Mouse (Mus musculus) lung, postnatal 0 days (tissue): Measurements from ENCODE around the gene Ppp3ca.

ENCODE experiments used
- CTCF ChIP-seq: IDR thresholded peaks from 2 replicates; pipeline ENCODE4 v1.5.1; 2016; ENCODE audit warnings: antibody characterized with exemption, mild to moderate bottlenecking
- EP300 ChIP-seq: IDR thresholded peaks from 2 replicates; pipeline ENCODE4 v1.6.1; 2016; ENCODE audit warnings: antibody characterized with exemption, mild to moderate bottlenecking, control low read depth

- no peak for TF ChIP-seq CTCF
- TF ChIP-seq EP300 = no peak
These were observed 174.0 kb downstream of the Ppp3ca start for GRCm38 (mm10) chr3:136843811-136844491.
